Mouse (Mus musculus) spleen, adult 2 months (tissue): ENCODE measurements around the gene Bri3.

Source experiments
- CTCF ChIP-seq: fragments of 200-500 bp; IDR thresholded peaks from 2 replicates; pipeline ENCODE4 v1.5.1; 2011; ENCODE audit warnings: mild to moderate bottlenecking, inconsistent platforms; ENCODE audit not compliant: insufficient read depth, insufficient read length, insufficient replicate concordance; ENCODE audit errors: extremely low read depth
- POLR2A ChIP-seq: fragments of 200-500 bp; IDR thresholded peaks from 2 replicates; pipeline ENCODE4 v1.6.1; 2011; ENCODE audit warnings: low read depth, low read length, inconsistent platforms

- no peak for TF ChIP-seq POLR2A
- no peak for TF ChIP-seq CTCF
Observed at GRCm38 (mm10) chr5:144368661-144369205, 124.5 kb downstream of the Bri3 start.
